Mouse (Mus musculus): Measurements from ENCODE around the gene Gm12355.

Gene Gm12355

DNA sequence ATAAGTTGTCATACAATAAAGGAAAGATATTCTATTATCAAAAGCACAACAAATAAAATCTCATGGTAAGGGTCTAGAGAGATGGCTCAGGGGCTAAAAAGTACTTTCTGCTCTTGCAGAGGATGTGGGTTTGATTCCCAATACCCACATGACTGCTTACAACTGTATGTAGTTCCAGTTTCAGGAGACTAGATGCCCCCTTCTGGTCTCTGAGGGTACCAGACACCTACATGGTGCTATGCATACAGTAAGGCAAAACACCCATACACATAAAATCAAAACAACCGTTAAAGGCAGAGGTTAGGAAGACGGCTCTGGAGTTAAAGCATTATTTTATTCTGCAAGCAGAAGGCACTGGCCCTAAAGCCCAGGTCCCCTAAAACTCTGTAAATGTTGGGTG is 21.5 kb downstream of the Gm12355 start:
- in situ Hi-C loops (cut with MboI, MseI), result no loop called here

DNA sequence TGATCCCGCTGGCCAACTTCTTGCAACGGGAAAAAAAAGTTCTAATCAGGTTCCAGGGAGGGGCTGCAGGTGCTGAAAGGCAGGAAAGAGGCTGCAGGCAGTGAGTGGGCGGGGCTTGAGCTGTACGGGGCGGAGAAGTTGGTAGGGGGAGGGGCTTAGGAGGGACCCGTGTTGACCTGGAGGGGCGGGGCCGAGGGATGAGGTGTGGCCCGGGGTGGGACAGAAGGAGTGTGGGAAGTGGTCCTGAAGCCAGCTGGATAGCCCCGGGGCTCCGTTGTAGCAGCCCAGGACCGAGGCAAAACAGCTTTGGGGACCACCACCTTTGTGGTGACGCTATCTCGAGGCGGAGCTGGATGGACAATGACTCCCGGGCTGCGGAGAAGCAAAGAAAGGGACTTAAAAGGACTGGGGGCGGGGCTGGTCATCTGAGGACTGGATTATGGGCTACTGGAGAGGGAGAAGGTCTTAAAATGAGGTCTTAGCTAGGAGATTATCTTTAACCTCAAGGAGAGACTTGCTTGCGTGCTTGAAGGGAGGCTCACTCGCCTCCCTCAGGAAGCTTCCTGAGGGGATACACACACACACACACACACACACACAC is 23.3 kb downstream of the Gm12355 start:
- in situ Hi-C loops (cut with MboI, MseI), result no loop called here

DNA sequence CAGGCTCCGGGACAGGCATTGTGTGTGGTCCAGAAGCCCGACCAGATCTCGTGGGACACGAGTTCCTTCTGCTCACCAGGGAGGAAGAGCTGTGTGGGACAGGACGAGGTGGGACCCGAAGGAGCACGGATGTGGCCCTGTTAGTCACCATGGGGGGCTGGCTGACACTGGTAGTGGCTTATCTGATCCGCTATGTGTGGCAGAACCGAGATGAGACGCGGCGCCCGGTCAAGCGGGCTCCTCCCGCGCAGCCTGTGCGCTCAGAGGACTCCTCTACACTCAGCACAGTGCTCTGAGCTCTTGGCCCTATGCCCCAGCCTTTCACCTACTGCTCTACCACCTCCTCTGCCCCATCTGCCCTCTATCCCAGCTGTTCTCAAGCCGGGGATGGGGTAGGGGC is 26.2 kb downstream of the Gm12355 start:
- in situ Hi-C loops (cut with MboI, MseI), result loop anchor here (5.0 kb wide), 1 partner anchor 42 kb away; no protein-coding TSS in a partner anchor

DNA sequence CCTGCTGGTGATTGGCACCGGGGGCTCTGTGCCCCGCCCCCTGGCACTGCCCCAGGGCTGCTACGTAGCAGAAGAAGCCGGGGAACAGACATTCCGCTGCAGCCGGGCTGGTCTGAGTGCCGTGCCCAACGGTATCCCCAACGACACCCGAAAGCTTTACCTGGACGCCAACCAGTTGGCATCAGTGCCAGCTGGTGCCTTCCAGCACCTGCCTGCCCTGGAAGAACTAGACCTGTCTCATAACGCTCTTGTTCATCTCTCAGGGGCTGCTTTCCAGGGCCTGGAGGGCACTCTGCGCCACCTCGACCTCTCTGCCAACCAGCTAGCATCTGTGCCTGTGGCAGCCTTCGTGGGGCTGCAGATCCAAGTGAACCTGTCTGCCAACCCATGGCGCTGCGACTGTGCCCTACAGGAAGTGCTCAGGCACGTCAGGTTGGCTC is 26.6 kb downstream of the Gm12355 start:
- in situ Hi-C loops (cut with MboI, MseI), result loop anchor here (5.0 kb wide), 1 partner anchor 42 kb away; no protein-coding TSS in a partner anchor

DNA sequence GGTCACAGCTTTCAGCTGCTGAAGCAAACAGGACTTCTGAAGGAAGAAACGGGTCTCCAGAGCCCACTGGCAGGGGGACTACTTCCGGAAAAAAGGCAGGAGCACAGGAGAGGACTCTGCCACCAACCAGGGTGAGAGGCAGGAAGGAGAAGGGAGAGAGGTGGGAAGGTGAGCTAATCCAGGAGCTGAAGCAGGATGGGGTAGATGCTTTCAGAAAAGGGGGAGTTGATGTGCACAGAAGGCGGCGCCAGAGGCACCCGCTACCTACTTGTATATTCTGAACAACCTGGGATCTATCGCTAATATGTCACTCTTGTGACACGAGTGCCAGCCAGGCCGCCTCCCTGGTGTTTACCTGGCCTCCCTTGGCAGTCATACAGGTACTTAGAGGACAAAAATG is 27.5 kb downstream of the Gm12355 start, which contains the start of gene Lrrc3c:
Gene Lrrc3c (plus strand): TSS at position 301 of the 400 bp plus-strand sequence.
- in situ Hi-C loops (cut with MboI, MseI), result loop anchor here (5.0 kb wide), 1 partner anchor 41 kb away; no protein-coding TSS in a partner anchor

DNA sequence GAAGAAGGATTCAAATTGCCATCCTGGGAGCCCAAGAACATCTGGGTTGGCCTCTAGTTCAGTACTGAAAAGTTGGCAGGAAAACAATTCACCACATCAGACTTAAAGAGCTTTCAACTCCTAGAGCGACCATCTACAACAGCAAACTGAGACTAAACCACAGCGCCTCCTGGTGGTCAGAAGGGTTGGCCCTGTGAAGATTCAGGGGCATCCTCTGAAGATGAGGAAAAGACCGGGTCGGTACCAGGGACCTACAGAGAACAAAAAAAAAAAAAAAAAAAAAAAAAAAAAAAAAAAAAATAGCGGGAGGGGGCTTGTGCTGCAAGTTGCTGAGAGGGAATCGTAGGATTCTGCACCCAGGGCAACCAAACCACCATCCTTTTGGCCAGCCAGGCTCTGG is 28.1 kb downstream of the Gm12355 start:
- in situ Hi-C loops (cut with MboI, MseI), result loop anchor here (5.0 kb wide), 1 partner anchor 40 kb away; no protein-coding TSS in a partner anchor

DNA sequence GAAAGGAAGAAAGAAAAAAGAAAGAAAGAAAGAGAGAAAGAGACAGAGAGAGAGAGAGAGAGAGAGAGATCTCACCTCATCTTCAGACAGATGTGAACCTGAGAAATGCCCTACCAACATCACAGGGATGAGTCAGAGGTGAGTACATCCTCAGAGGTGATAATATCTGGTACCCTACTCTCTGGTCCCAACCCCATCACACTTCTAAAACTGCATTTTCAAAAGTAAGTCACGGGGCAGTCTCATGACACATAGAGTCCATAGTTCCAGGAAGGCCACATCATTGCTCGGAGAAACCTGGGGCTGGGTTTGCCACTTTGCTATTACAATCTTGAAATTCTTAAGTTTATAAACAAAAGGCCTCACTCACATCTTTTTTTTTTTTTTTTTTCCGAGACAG is 29.5 kb downstream of the Gm12355 start:
- in situ Hi-C loops (cut with MboI, MseI), result loop anchor here (5.0 kb wide), 1 partner anchor 39 kb away; no protein-coding TSS in a partner anchor

DNA sequence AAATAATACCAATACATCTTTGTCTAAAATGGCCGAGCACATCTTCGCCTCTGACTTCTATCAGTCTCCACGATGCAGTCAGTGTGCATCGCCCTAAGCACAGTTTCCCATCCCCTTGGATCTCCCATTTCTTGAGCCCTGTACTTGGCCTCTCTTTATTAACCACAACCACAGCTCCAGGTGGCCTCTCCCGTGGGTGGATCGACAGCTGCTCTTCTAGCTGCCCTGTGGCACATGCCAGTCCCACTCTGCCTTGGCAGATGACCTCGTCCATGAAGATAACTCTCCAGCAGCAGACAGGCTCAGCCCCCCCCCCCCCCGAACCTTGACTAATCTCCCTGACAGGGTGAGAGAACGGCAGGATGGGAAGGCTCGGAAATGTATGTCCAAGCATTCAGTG is 30.0 kb downstream of the Gm12355 start:
- in situ Hi-C loops (cut with MboI, MseI), result loop anchor here (5.0 kb wide), 1 partner anchor 38 kb away; no protein-coding TSS in a partner anchor

DNA sequence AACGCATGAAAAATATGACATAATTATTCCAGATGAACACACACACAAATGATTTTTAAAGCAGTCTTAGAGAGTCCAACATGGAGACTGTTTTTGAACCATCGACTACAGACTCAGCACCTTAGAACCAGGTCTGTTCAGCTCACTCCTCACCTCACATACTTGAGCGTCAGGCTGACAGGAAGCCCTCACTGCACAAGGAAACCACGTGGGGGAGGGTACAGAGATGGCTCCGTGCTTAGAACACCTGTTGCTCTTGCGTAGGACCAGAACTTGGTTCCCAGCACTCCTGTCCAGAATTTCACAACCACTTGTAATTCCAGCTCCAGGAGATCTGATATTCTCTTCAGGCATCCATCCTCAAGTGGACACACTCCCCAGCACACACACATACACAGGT is 30.4 kb downstream of the Gm12355 start:
- in situ Hi-C loops (cut with MboI, MseI), result loop anchor here (5.0 kb wide), 1 partner anchor 38 kb away; no protein-coding TSS in a partner anchor

DNA sequence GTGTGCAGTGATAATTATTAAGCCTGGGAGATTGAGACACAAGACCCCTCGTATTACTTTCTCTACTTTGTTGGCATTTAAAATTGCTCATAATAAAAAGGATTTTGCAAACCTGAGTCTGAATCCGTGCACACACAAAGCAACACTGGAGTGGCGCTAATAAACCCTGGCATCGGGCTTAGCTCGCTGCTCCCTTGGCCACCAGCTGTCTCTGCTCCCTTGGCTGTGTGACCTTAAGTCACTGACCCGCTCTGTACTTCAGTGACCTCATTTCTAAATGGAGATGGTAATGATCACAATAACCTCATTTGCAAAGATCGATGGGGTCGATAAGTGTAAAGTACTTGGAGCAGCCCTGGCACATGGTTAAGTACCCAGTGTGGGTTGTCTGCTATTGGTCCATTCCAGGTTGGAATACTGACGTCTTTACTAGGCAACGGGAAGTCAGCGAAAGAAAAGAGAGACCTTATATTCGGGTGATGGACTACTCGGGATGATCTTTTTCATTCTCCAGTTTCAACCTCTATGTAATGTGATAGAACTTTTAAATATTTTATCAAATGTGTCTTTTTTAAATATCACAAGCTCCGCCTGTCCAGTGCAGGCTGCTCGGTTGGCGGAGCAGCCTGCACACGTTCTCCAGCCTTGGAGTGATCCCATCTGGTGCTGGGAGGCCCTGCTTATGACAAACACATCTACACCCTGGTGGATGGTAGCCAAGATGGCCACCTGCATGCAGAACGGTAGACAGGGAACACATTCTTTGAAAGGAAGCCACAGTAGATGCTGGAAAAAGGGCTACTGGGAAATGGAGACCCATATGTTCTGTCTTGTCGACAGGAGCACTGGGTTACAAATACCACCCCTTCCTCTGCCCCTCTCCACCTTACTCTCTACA is 34.7 kb downstream of the Gm12355 start:
- in situ Hi-C loops (cut with MboI, MseI), result no loop called here

DNA sequence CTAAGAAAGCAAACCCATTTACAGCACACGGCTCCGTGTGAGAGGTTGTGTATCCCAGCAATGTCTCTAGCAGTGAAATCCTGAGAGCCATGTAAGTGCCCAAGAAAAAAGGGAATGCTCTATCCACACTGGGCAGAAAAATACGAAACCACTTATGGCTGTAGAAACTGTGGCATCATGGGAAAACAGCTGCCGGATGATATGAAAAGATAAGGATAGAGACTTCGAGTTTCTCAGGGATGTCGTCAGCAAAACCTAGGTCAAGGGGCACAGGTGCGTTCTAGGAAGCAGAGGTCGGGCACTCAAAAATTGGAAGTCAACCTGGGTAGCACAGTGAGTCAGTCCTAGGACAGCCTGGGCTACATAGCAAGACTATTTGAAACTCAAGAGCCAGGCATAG is 36.2 kb downstream of the Gm12355 start:
- in situ Hi-C loops (cut with MboI, MseI), result loop anchor here (10.0 kb wide), 1 partner anchor 45 kb away; no protein-coding TSS in a partner anchor

DNA sequence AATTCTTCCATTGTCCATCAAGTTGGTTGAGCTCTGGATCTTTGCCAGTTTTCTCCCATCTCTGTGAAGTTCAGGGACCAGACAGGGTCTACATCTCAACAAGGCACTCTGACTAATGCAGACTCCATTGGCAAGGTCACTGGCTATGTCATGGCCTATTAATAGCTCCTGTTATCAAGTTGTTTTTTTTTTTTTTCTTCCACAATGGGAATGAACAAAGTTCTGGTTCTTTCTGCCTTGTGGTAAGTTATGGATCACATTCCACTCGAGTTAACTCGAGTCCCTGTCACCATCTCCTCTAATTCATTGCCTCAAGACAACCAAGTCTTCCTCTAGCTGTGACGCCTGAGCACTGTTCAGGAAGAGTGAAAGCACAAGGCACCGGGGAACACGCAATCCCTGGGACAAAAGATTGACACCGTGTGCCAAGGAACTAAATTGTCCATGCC is 36.6 kb downstream of the Gm12355 start:
- in situ Hi-C loops (cut with MboI, MseI), result loop anchor here (10.0 kb wide), 1 partner anchor 46 kb away; no protein-coding TSS in a partner anchor

DNA sequence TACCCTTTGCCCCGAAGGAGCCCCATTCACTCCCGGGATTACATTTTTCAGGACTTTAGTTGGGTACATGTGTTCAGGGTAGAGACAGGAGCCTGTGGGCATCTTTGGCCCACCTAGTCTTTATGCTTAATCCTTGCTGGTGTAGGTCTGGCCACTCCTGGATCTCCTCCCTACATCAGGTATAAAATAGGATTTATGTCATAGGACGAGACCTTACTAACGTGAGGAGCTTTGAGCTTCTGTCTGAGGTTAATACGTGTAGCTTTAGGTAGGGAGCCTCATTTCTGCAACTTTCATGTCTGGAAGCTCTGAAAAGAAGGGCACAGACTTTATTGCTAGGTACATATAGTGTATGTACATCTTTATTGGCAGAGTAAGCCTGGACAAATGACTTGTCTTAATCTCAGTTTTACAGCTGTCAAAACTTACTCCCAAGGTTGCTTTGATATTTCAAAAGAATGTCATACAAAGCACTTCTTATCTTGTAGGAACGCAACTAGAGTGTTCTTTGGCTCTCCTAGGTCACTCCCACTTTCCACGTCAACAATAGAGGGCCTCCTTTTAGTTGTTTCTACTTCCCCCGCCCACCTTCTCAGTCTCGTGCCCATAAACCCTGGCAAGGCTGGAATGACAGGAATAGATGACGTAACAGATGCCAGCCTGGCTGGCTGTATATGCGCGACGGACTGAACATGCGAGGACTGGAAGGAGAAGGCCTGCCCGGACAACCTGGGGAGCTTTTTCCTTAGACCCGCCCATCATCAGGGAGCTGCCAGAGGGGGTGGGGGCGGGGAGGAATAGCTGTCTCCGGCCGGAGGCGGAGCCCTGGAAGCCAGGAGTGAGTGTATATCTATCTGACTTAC is 37.5 kb downstream of the Gm12355 start:
- in situ Hi-C loops (cut with MboI, MseI), result loop anchor here (10.0 kb wide), 1 partner anchor 47 kb away; no protein-coding TSS in a partner anchor

DNA sequence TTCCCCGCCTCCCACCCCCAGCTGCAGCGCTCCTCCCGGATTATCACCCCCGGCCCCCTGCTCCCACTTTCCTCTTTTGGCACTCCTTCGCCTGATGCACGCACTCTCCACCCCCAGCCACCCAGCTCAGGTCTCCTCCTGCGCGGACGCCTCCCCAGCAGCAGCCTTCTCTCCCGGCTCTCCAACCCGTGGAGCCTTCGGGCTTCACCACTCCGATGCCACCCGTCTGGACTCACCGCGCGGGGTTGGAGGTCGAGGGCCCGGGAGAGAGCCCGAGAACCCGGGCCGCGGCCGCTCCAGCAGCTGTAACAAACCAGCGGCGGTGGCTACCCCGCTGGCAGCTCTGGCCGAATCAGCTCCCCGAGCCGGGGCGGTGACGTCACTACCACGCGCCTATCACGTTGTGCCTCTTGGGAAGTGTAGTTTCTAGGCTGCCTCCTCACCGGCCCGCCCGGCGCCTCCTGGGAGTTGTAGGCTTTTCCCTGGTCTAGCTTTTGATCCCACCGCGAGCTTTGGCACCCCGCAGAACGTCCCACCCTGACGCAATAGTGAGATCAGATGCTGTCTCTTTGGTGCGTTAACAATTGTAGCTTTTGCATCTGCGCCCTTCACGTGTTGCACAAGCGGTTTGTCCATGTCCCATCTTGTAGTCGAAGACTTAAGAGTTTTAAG is 38.4 kb downstream of the Gm12355 start, which contains the start of gene Ormdl3:
Gene Ormdl3 (minus strand): TSS at position 477 of the 672 bp plus-strand sequence.
- in situ Hi-C loops (cut with MboI, MseI), result loop anchor here (10.0 kb wide), 1 partner anchor 48 kb away; no protein-coding TSS in a partner anchor

DNA sequence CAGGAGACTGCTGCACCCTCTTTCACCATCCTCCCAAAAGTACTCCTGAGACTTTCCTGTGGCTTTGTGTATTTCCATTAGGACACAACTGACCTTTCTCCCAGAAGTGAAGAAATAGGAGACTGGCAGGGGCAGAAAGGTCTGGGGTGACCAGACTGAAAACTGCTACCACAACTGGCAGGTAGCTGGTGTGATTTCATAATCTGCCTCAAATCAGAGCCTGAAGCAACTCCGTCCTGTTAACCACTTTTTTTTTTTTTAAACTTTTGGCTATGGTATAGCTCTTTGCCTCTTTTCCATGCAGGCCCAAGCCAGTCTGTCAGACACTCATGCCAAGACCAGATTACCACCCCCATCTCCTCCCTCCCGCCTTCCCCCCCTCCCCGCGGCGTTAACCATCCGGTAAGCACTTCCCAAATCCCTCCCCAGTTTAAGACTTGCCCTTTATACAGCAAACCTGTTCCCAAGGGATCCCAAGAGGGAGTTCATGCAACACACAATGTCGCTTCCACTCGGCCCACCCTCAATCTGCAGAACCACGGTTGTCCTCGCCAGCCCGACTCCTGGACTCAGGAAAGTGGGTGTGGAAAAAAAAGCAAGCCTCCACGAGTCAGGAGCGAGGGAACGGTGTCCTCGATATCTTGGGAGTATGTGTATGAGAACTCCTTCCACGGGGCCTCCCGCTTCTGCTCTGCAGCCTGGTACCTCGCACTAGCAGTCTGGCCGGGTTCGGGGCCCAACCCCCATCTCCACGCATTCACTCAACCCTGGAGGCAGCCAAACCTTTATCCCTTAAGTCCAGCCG is 39.2 kb downstream of the Gm12355 start:
- in situ Hi-C loops (cut with MboI, MseI), result loop anchor here (10.0 kb wide), 1 partner anchor 49 kb away; no protein-coding TSS in a partner anchor

DNA sequence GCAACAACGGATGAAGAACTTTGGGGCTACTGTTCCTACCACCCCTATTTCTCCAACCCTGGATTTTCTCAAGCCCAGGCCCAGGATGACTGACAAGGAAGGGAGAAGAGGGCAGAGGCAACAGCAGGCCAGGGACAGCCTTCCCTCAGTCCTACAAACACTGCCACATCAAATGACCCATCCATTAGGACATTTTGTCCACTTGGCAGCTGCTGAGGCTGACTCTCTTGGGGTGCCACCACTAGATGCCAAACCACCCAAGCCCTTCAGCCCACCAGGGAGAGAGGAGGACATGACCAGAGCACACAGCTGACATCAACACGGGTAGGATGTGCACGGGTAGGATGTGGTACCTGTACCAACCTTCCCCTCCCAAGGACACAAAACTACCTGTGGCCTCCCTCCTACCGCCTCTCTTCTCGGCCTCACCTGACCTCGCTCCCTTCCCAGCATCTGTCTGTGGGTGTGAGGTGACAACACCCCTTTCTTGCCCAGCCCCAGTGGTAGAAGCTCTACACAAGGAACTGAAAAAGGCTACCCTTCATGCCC is 40.8 kb downstream of the Gm12355 start:
- in situ Hi-C loops (cut with MboI, MseI), result loop anchor here (10.0 kb wide), 1 partner anchor 50 kb away; no protein-coding TSS in a partner anchor

DNA sequence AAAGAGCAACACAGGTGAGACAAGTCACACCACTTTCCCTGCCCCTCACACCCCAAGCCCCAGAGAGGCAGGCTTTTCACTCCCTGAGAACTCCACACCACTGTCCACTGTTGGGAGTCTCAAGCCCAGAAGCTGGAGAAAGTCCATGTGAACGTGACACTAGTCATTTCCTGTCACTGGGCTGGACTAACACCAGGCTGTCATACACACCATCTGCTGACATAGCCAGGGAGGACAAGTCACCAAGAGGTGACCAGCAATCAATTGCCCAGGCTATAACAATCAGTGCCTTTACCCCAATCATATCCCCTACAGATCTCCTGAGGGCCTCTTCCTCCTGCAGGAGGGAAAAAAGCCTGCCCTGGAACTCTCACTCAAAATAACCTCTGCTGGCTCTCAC is 41.3 kb downstream of the Gm12355 start:
- in situ Hi-C loops (cut with MboI, MseI), result loop anchor here (10.0 kb wide), 1 partner anchor 51 kb away; no protein-coding TSS in a partner anchor

DNA sequence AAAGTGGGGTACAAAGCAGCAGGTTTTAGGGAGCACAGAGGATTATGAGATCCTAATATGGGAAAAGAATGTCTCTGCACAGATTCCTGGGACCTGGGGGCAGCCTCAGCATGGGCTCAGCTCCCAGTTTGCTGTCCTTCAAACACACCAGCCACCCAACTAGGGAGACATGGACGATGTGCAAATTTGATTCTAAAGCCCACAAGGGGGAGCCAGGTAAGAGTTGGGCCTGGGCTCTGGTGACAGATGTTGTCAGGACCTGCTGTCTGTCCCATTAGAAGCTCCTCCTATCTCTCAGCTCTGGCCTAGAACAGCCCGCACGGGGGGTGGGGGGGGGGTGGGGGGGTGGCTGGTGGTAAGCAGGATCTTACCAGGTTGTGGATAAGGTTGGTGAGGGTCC is 41.9 kb downstream of the Gm12355 start:
- in situ Hi-C loops (cut with MboI, MseI), result loop anchor here (10.0 kb wide), 1 partner anchor 51 kb away; no protein-coding TSS in a partner anchor

DNA sequence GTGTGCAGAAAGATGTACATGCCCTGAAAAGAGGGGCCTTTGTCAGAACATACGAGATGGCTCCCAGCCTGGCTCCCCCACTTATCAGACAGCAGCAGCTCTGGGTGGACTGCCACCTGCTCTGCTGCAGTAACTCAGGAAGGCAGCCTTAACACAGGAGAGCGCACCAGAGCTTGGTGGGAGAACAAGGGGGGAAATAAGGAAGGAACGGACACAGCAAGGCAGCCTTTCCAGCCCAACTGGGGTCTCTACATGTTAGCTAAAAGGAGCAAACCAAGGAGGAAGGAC is 42.3 kb downstream of the Gm12355 start:
- in situ Hi-C loops (cut with MboI, MseI), result loop anchor here (10.0 kb wide), 1 partner anchor 52 kb away; no protein-coding TSS in a partner anchor

All from regulatory T cell (primary cell).